Mouse (Mus musculus) heart, postnatal 0 days (tissue): ENCODE measurements at regions not wholly inside any gene's neighbourhood (a gene's known extent, or its start where the extent isn't known, plus 50 kb on each side); places are given as distances from the start of the nearest gene placed in this dataset.

Experiments
- CTCF ChIP-seq: IDR thresholded peaks from 2 replicates; pipeline ENCODE4 v1.5.1; 2016; ENCODE audit warnings: antibody characterized with exemption, control low read depth, low read depth
- EP300 ChIP-seq: IDR thresholded peaks from 2 replicates; pipeline ENCODE4 v1.6.1; 2016; ENCODE audit warnings: antibody characterized with exemption, low read depth

- TF ChIP-seq EP300 (no peak), CTCF (no peak)
These were observed 71.5 kb upstream of the Bet1 start for GRCm38 (mm10) chr6:4158293-4158692.
